Mouse (Mus musculus): ENCODE data around the gene Focad. TPM values are rescaled to one million over a fixed set of nuclear protein-coding genes. Genes with fewer than 3 reads are reported as not detected.

The Focad gene
- polyA plus RNA-seq, 1 experiment from 2014 or later = 6.5 TPM

GRCm38 (mm10) chr4:88108585-88108984 is 14.2 kb downstream of the Focad start:
- Histone ChIP-seq H3K4me3 (ENCODE audit: low read depth, low read length) (no peak overlapping the region), H3K9me3 (ENCODE audit: control insufficient read depth, low read length) (no peaks in the 10 kb centered on the region), H3K27ac (replicated peaks) (no peak overlapping the region), H3K4me2 (replicated peaks; ENCODE audit: low read depth) (no peak overlapping the region), H3K27me3 (ENCODE audit: control insufficient read depth, insufficient read depth, low read length) (no peaks in the 10 kb centered on the region), H3K4me1 (replicated peaks; ENCODE audit: control insufficient read depth, insufficient read depth) (no peaks in the 10 kb centered on the region), H3K36me3 (ENCODE audit: control insufficient read depth, insufficient read depth, low read length) (no peaks in the 10 kb centered on the region), H3K9ac (ENCODE audit: low read length) (no peak overlapping the region)
- TF ChIP-seq EP300 (optimal IDR thresholded peaks at IDR 0.05) (no peak), CTCF (IDR thresholded peaks at IDR 0.05; ENCODE audit: low read depth) (no peak)
- 37% methylated on average over 3 of the region's 3 CpGs for WGBS
- no peak for DNase-seq (ENCODE audit: low spot score)
- no peak for ATAC-seq (ENCODE audit: low FRiP score, low TSS enrichment)

GRCm38 (mm10) chr4:88117331-88117730 is 22.9 kb downstream of the Focad start:
- H3K4me3 ChIP-seq (ENCODE audit: low read depth, low read length) = no peak overlapping the region
- DNase-seq (ENCODE audit: low spot score) (no peak), ATAC-seq (ENCODE audit: low FRiP score, low TSS enrichment) (no peak)
- H3K9ac ChIP-seq (ENCODE audit: low read length) = no peak overlapping the region
- no peaks in the 10 kb centered on the region for H3K4me1 ChIP-seq (replicated peaks; ENCODE audit: control insufficient read depth, insufficient read depth)
- H3K4me2 ChIP-seq (replicated peaks; ENCODE audit: low read depth) = no peak overlapping the region
- no peaks in the 10 kb centered on the region for H3K9me3 ChIP-seq (ENCODE audit: control insufficient read depth, low read length)
- TF ChIP-seq CTCF (IDR thresholded peaks at IDR 0.05; ENCODE audit: low read depth) (no peak), EP300 (optimal IDR thresholded peaks at IDR 0.05) (no peak)
- WGBS = 67% methylated on average over 3 of the region's 3 CpGs
- no peaks in the 10 kb centered on the region for H3K27me3 ChIP-seq (ENCODE audit: control insufficient read depth, insufficient read depth, low read length)
- no peak overlapping the region for H3K27ac ChIP-seq (replicated peaks)
- no peaks in the 10 kb centered on the region for H3K36me3 ChIP-seq (ENCODE audit: control insufficient read depth, insufficient read depth, low read length)

GRCm38 (mm10) chr4:88117942-88118341 is 23.5 kb downstream of the Focad start:
- no peak overlapping the region for H3K27ac ChIP-seq (replicated peaks)
- H3K36me3 ChIP-seq (ENCODE audit: control insufficient read depth, insufficient read depth, low read length) = no peaks in the 10 kb centered on the region
- ATAC-seq (ENCODE audit: low FRiP score, low TSS enrichment) = no peak
- no peak overlapping the region for H3K4me3 ChIP-seq (ENCODE audit: low read depth, low read length)
- no peaks in the 10 kb centered on the region for H3K27me3 ChIP-seq (ENCODE audit: control insufficient read depth, insufficient read depth, low read length)
- no peaks in the 10 kb centered on the region for H3K4me1 ChIP-seq (replicated peaks; ENCODE audit: control insufficient read depth, insufficient read depth)
- TF ChIP-seq CTCF (IDR thresholded peaks at IDR 0.05; ENCODE audit: low read depth) (no peak), EP300 (optimal IDR thresholded peaks at IDR 0.05) (no peak)
- no peak overlapping the region for H3K4me2 ChIP-seq (replicated peaks; ENCODE audit: low read depth)
- DNase-seq (ENCODE audit: low spot score) = no peak
- no peak overlapping the region for H3K9ac ChIP-seq (ENCODE audit: low read length)
- no peaks in the 10 kb centered on the region for H3K9me3 ChIP-seq (ENCODE audit: control insufficient read depth, low read length)

DNA sequence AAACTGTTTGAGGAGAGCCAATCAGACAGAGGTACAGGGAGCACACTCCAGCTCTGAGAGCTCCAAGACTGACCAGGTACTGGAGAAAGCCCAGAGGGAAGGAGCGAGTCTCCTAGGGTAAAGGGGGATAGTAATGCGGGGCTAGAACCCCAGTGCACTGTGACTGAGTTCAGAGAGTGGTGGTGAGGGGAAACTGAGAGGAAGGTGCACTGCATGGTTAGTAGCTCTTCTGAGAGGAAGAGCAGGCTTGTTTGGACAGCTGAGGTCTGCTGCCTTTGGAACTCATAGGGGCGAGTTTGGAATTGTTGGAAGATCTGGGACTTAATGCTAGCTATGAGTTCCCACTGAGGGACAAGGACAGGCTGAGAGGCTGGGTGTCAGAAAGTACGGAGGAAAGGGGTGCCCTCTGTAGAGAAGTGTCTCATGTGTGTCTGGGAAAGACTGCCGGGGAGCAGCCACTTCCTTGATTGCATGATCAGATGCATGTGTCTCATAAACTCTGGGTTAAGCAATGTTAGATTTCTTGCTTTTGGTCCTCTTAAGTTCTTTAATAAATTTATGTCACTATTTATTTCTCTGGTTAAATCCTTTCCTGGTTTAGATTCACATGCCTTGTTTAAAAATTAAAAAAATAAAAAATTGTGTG is 24.4 kb downstream of the Focad start:
- ATAC-seq (ENCODE audit: low FRiP score, low TSS enrichment) (no peak), DNase-seq (ENCODE audit: low spot score) (no peak)
- Histone ChIP-seq H3K36me3 (ENCODE audit: control insufficient read depth, insufficient read depth, low read length) (no peaks in the 10 kb centered on the region), H3K4me3 (ENCODE audit: low read depth, low read length) (no peak overlapping the region), H3K4me1 (replicated peaks; ENCODE audit: control insufficient read depth, insufficient read depth) (no peaks in the 10 kb centered on the region), H3K27me3 (ENCODE audit: control insufficient read depth, insufficient read depth, low read length) (no peaks in the 10 kb centered on the region), H3K4me2 (replicated peaks; ENCODE audit: low read depth) (no peak overlapping the region), H3K27ac (replicated peaks) (no peak overlapping the region), H3K9me3 (ENCODE audit: control insufficient read depth, low read length) (no peaks in the 10 kb centered on the region), H3K9ac (ENCODE audit: low read length) (no peak overlapping the region)
- WGBS = 88% methylated on average over 5 of the region's 5 CpGs
- TF ChIP-seq EP300 (optimal IDR thresholded peaks at IDR 0.05) (no peak), CTCF (IDR thresholded peaks at IDR 0.05; ENCODE audit: low read depth) (no peak)

DNA sequence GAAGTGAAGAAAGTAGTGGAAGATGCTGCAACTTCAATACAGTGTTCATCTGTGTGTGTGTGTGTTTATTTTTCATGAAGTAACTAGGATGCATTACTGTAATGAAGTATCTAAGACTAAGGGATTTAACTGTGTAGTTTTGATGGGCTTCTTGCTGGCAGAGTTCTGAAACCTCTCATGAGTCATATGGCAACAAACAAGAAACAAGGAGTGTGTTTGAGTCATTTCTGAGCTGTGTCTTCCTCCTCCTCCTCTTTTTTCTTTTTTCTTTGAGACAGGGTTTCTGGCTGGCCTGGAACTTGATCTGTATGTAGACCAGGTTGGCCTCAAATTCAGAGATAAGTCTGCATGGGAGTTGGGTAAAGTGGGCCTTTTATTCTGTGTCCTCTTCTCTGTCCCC is 25.7 kb downstream of the Focad start:
- TF ChIP-seq CTCF (IDR thresholded peaks at IDR 0.05; ENCODE audit: low read depth) (no peak), EP300 (optimal IDR thresholded peaks at IDR 0.05) (no peak)
- no peak overlapping the region for H3K9ac ChIP-seq (ENCODE audit: low read length)
- no peak overlapping the region for H3K4me2 ChIP-seq (replicated peaks; ENCODE audit: low read depth)
- DNase-seq (ENCODE audit: low spot score) = no peak
- H3K27me3 ChIP-seq (ENCODE audit: control insufficient read depth, insufficient read depth, low read length) = no peaks in the 10 kb centered on the region
- ATAC-seq (ENCODE audit: low FRiP score, low TSS enrichment) = no peak
- no peak overlapping the region for H3K4me3 ChIP-seq (ENCODE audit: low read depth, low read length)
- no peaks in the 10 kb centered on the region for H3K36me3 ChIP-seq (ENCODE audit: control insufficient read depth, insufficient read depth, low read length)
- no peak overlapping the region for H3K27ac ChIP-seq (replicated peaks)
- no peaks in the 10 kb centered on the region for H3K4me1 ChIP-seq (replicated peaks; ENCODE audit: control insufficient read depth, insufficient read depth)
- no peaks in the 10 kb centered on the region for H3K9me3 ChIP-seq (ENCODE audit: control insufficient read depth, low read length)

DNA sequence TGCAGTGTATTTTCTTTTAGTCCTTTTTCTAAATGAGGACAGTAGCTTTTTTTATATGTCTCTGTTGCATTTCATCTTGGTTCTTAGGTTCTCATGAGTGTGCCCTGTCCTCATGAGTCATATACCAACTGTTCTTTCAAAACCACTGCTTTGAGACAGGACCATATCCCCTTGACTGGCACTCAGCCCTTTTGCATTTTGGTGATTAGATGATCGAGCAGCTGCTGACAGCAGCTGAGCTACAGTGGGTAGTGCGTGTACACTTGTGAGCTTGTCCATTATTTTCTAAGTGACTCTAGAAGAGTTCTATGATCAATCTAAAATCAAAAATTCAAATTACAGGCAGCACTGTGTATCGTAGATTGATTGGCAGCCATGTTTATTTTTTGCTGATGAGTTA is 28.0 kb downstream of the Focad start:
- no peaks in the 10 kb centered on the region for H3K9me3 ChIP-seq (ENCODE audit: control insufficient read depth, low read length)

More for the DNA sequence above, 28.0 kb downstream of the Focad start:
- H3K4me3 ChIP-seq (ENCODE audit: low read depth, low read length) = no peak overlapping the region
- no peak overlapping the region for H3K4me2 ChIP-seq (replicated peaks; ENCODE audit: low read depth)
- H3K27me3 ChIP-seq (ENCODE audit: control insufficient read depth, insufficient read depth, low read length) = no peaks in the 10 kb centered on the region
- DNase-seq (ENCODE audit: low spot score) = no peak
- ATAC-seq (ENCODE audit: low FRiP score, low TSS enrichment) = no peak
- no peaks in the 10 kb centered on the region for H3K4me1 ChIP-seq (replicated peaks; ENCODE audit: control insufficient read depth, insufficient read depth)
- no peak for TF ChIP-seq EP300 (optimal IDR thresholded peaks at IDR 0.05)
- no peak for TF ChIP-seq CTCF (IDR thresholded peaks at IDR 0.05; ENCODE audit: low read depth)
- no peak overlapping the region for H3K27ac ChIP-seq (replicated peaks)
- no peak overlapping the region for H3K9ac ChIP-seq (ENCODE audit: low read length)
- H3K36me3 ChIP-seq (ENCODE audit: control insufficient read depth, insufficient read depth, low read length) = no peaks in the 10 kb centered on the region
- 91% methylated on average over 3 of the region's 3 CpGs for WGBS
